Mouse (Mus musculus) liver, postnatal 0 days (tissue): ENCODE measurements at regions not wholly inside any gene's neighbourhood (a gene's known extent, or its start where the extent isn't known, plus 50 kb on each side); places are given as distances from the start of the nearest gene placed in this dataset.
"Not testable (repeated sequence)": the region's sequence is repeated elsewhere in the genome, so short reads cannot be mapped to it uniquely, and the experiment has no call there.

Experiments used
- ATAC-seq: fragments of 200-750 bp; cut with Nextera tagmentation; 2 replicates; pipeline ENCODE4 v1.8.0; 2017; ENCODE audit warnings: mild to moderate bottlenecking, moderate library complexity
- DNase-seq: peaks from one replicate; pipeline ENCODE4 v3.0.0-alpha.2; 2016
- H3K27ac ChIP-seq: fragments of 300-500 bp; sonication (generic); 2 replicates; pipeline ENCODE4 v1.5.1; 2014; ENCODE audit warnings: antibody characterized with exemption, moderate library complexity, mild to moderate bottlenecking, low read depth
- H3K27me3 ChIP-seq: fragments of 300-500 bp; sonication (generic); 2 replicates; pipeline ENCODE4 v1.6.1; 2014; ENCODE audit warnings: low read length, control low read depth, mixed read lengths; ENCODE audit not compliant: insufficient read depth
- H3K36me3 ChIP-seq: fragments of 300-500 bp; sonication (generic); replicated peaks from 2 replicates; pipeline ENCODE4 v1.6.1; 2014; ENCODE audit warnings: mild to moderate bottlenecking, control low read depth, low read length, moderate library complexity, mixed read lengths; ENCODE audit not compliant: insufficient read depth
- H3K4me1 ChIP-seq: fragments of 300-500 bp; sonication (generic); 2 replicates; pipeline ENCODE4 v1.6.1; 2014; ENCODE audit warnings: antibody characterized with exemption, mild to moderate bottlenecking, control low read depth; ENCODE audit not compliant: insufficient read depth
- H3K4me2 ChIP-seq: fragments of 300-500 bp; sonication (generic); 2 replicates; pipeline ENCODE4 v1.6.1; 2014; ENCODE audit warnings: low read depth, mild to moderate bottlenecking, low read length, moderate library complexity, mixed read lengths
- H3K4me3 ChIP-seq: fragments of 300-500 bp; sonication (generic); 2 replicates; pipeline ENCODE4 v1.5.1; 2014; ENCODE audit warnings: low read depth, low read length
- H3K9ac ChIP-seq: fragments of 300-500 bp; sonication (generic); replicated peaks from 2 replicates; pipeline ENCODE4 v1.6.1; 2014; ENCODE audit warnings: mild to moderate bottlenecking, moderate library complexity
- H3K9me3 ChIP-seq: fragments of 300-500 bp; sonication (generic); 2 replicates; pipeline ENCODE4 v1.6.1; 2016; ENCODE audit warnings: mild to moderate bottlenecking, control low read depth, low read length, mixed read lengths
- CTCF ChIP-seq: sonication (generic); IDR thresholded peaks from 2 replicates; pipeline ENCODE4 v1.5.1; 2016; ENCODE audit warnings: antibody characterized with exemption, low read depth
- EP300 ChIP-seq: IDR thresholded peaks from 2 replicates; pipeline ENCODE4 v1.6.1; 2016; ENCODE audit warnings: antibody characterized with exemption, low read depth, mild to moderate bottlenecking
- WGBS: fragments of 180-500 bp; shearing (Covaris S2); extraction: QIAGEN DNeasy Blood & Tissue Kit; methylation state at CpG from one replicate; pipeline ENCODE4 v1.1.7; 2014; ENCODE audit not compliant: insufficient replicate concordance; 5-methylcytosine and 5-hydroxymethylcytosine counted together

DNA sequence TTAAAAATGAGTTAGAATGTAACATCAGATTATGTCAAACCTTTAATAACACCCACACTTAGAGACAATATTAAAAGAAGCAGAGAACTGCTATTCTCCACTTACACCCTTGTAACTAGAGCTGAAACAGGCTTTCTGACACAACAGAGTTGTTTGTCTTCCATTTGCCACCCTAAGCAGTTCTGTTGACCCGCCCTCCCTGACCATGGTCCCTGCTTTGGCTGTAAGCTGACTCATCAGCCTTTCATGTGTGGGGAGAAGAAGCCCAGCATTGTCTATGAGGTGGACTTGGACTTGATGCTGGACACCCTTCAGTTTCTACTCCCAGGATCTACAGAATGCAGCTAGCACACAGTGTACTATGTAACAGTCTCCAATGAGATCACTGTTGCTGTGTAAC, 91.6 kb upstream of the Zfp706 start:
- no peaks in the 10 kb centered on the region; the same call in 1 of the 2 replicates for H3K4me1 ChIP-seq
- no peak overlapping the region for H3K9ac ChIP-seq
- no peak overlapping the region for H3K4me3 ChIP-seq
- H3K4me2 ChIP-seq: no peak overlapping the region
- no peaks in the 10 kb centered on the region for H3K36me3 ChIP-seq
- no peak overlapping the region for H3K27ac ChIP-seq
- ATAC-seq (no peak), DNase-seq (no peak)
- TF ChIP-seq EP300: no peak
- TF ChIP-seq CTCF: no peak
- H3K27me3 ChIP-seq: no peaks in the 10 kb centered on the region
- WGBS: 74% methylated on average over 1 of the region's 1 CpGs
- H3K9me3 ChIP-seq: no peaks in the 10 kb centered on the region

GRCm38 (mm10) chr15:37097426-37097825, 89.9 kb upstream of the Zfp706 start:
- DNase-seq (no peak), ATAC-seq (no peak)
- TF ChIP-seq EP300 (no peak), CTCF (no peak)
- no peak overlapping the region for H3K27ac ChIP-seq
- no peaks in the 10 kb centered on the region for H3K9me3 ChIP-seq
- H3K4me3 ChIP-seq: no peak overlapping the region
- no peaks in the 10 kb centered on the region for H3K27me3 ChIP-seq
- no peaks in the 10 kb centered on the region for H3K36me3 ChIP-seq
- 89% methylated on average over 7 of the region's 7 CpGs for WGBS
- no peaks in the 10 kb centered on the region; the same call in 1 of the 2 replicates for H3K4me1 ChIP-seq
- no peak overlapping the region for H3K9ac ChIP-seq
- H3K4me2 ChIP-seq: no peak overlapping the region

DNA sequence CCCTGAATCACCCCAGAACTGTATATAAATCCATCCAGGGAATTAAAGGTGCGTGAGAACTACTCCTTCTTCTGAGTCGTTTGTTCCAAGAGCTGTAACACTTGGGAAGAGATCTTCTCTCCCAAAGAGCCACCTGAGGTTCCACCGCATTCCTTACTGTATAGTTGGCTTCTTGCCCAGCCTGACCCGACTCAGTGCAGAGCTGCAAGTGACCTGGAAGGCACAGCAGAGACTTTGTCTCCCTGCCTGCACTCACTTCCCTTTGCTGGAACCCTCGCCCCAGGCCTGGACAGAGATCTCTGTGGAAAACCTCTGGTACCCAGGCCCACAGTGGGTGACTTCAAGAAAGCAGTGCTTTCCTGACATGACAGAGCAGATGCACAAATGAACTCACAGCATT, 83.6 kb upstream of the Zfp706 start:
- not testable (repeated sequence) for ATAC-seq, H3K9me3 ChIP-seq, DNase-seq, H3K27me3 ChIP-seq, H3K4me3 ChIP-seq, H3K4me2 ChIP-seq, H3K4me1 ChIP-seq, H3K36me3 ChIP-seq, H3K27ac ChIP-seq, H3K9ac ChIP-seq
- WGBS: 65% methylated on average over 5 of the region's 5 CpGs

DNA sequence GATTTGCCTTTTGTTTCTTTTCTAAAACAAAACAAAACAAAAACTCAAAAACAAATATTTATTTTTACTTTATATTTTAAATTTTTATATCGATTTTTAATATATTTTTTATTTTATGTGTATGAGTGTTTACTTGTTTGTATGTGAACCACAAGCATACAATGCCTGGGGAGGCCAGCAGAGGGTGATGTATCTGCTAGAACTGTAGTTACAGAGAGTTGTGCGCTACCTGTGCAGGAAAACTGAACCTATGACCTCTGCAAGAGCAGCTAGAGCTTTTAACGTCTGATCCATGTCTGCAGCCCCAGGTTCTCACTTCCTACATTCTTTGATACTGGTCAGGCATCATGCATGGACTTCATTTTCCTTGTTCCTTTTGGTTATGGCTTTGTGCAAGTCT, 76.2 kb upstream of the Zfp706 start:
- WGBS: 72% methylated on average over 3 of the region's 3 CpGs
- DNase-seq (no peak), ATAC-seq (no peak)
- Histone ChIP-seq H3K9me3 (no peaks in the 10 kb centered on the region; the same call in 1 of the 2 replicates), H3K4me3 (no peak overlapping the region), H3K9ac (no peak overlapping the region), H3K27me3 (no peaks in the 10 kb centered on the region), H3K4me1 (no peaks in the 10 kb centered on the region), H3K36me3 (no peaks in the 10 kb centered on the region), H3K27ac (no peak overlapping the region), H3K4me2 (no peak overlapping the region)
- TF ChIP-seq EP300 (no peak), CTCF (no peak)

- Histone ChIP-seq H3K4me2 (no peak overlapping the region), H3K4me1 (no peaks in the 10 kb centered on the region), H3K4me3 (no peak overlapping the region), H3K9ac (no peak overlapping the region), H3K27ac (no peak overlapping the region), H3K27me3 (no peaks in the 10 kb centered on the region), H3K36me3 (no peaks in the 10 kb centered on the region), H3K9me3 (no peaks in the 10 kb centered on the region; the same call in 1 of the 2 replicates)
- no peak for ATAC-seq
- no peak for DNase-seq
- no peak for TF ChIP-seq EP300
- TF ChIP-seq CTCF: no peak
- 73% methylated on average over 2 of the region's 2 CpGs for WGBS
Observed at GRCm38 (mm10) chr15:37081836-37082235, 74.3 kb upstream of the Zfp706 start.

- Histone ChIP-seq H3K9ac (no peak overlapping the region), H3K27ac (no peak overlapping the region), H3K9me3 (no peaks in the 10 kb centered on the region; the same call in 1 of the 2 replicates), H3K4me1 (no peaks in the 10 kb centered on the region), H3K4me2 (no peak overlapping the region), H3K27me3 (no peaks in the 10 kb centered on the region), H3K36me3 (no peaks in the 10 kb centered on the region), H3K4me3 (no peak overlapping the region)
- TF ChIP-seq CTCF (no peak), EP300 (no peak)
- WGBS: 85% methylated on average over 2 of the region's 2 CpGs
- ATAC-seq (no peak), DNase-seq (no peak)
Observed at GRCm38 (mm10) chr15:37080931-37081330, 73.4 kb upstream of the Zfp706 start.

GRCm38 (mm10) chr15:37080395-37080794, 72.8 kb upstream of the Zfp706 start:
- Histone ChIP-seq H3K27ac (no peak overlapping the region), H3K36me3 (no peaks in the 10 kb centered on the region), H3K27me3 (no peaks in the 10 kb centered on the region), H3K9ac (no peak overlapping the region), H3K4me2 (no peak overlapping the region), H3K4me3 (no peak overlapping the region), H3K9me3 (no peaks in the 10 kb centered on the region; the same call in 1 of the 2 replicates), H3K4me1 (no peaks in the 10 kb centered on the region)
- no peak for ATAC-seq
- DNase-seq: no peak
- WGBS: 81% methylated on average over 4 of the region's 4 CpGs
- TF ChIP-seq EP300 (no peak), CTCF (no peak)

DNA sequence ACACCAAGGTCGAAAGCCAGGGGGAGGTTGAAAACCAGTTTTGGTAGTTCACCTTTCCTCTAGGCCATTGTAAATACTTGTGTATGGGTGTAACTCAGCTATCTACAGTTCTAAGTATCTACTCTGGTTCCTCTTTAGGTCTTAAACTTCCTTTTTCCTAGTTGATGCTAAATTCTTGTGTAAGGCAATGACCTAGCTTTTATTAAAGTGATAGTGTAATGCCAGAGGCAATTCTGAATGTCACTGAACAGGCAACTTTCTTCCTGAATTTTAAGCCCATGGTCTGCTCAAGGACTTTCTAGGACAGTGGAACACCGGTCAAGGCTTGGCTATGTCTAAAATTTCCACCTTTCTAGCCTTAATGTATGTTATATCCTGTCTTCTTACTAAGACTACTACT, 66.6 kb upstream of the Zfp706 start:
- ATAC-seq, H3K27ac ChIP-seq, H3K4me1 ChIP-seq, H3K4me2 ChIP-seq, H3K9ac ChIP-seq, DNase-seq, H3K4me3 ChIP-seq, H3K36me3 ChIP-seq, H3K9me3 ChIP-seq, H3K27me3 ChIP-seq: not testable (repeated sequence)
- WGBS: 82% methylated on average over 2 of the region's 2 CpGs
